Mouse (Mus musculus): ENCODE data around the gene Tmem163.

- TF ChIP-seq CTCF (conservative IDR thresholded peaks at IDR 0.05; ENCODE audit: low read length) (no peak), POU5F1 (IDR thresholded peaks at IDR 0.05; ENCODE audit: borderline replicate concordance, low read length) (no peak)
Observed at GRCm38 (mm10) chr1:127586156-127586555, 93.2 kb downstream of the Tmem163 start.
